Mouse (Mus musculus): ENCODE measurements around the gene Kif21b. TPM values are rescaled to one million over a fixed set of nuclear protein-coding genes. Genes with fewer than 3 reads are reported as not detected.
A peak's percentile ranks its signal among the peaks of the same experiment; 100 is the strongest.

The Kif21b gene
- total RNA-seq (2012; rRNA removed) (4.0 and 7.6 TPM in 2 replicates), polyA plus RNA-seq (2012; ENCODE audit: insufficient read depth in 1 of 2, insufficient read length in 2 of 2, low read depth in 1 of 2, low replicate concordance in 2 of 2, missing spikeins in 1 of 2) (10 to 100 TPM in 1 of 2 experiments, not detected in 1; 34.0 TPM)

- Histone ChIP-seq H3K4me1 (ENCODE audit: control insufficient read depth in 1 of 2, insufficient read depth in 2 of 2, low read length in 2 of 2) (peaks cover 46 to 70% of the 10 kb centered on the region in 2 experiments), H3K9me3 (replicated peaks; ENCODE audit: insufficient read depth, low read length) (no peaks in the 10 kb centered on the region), H3K79me2 (ENCODE audit: control insufficient read depth, insufficient read depth, low read length, poor library complexity) (peaks cover 18% of the 10 kb centered on the region), H3K27me3 (ENCODE audit: control insufficient read depth in 1 of 2, insufficient read depth in 2 of 2, low read length in 2 of 2) (no peaks in the 10 kb centered on the region), H3K4me3 (ENCODE audit: control insufficient read depth in 1 of 2, insufficient read depth in 1 of 2, low read depth in 2 of 2, low read length in 2 of 2) (peak within 1 kb of the TSS; percentile 68 to 100), H3K36me3 (ENCODE audit: control insufficient read depth in 1 of 2, insufficient read depth in 2 of 2, low read length in 2 of 2) (peaks cover 0 to 43% of the 10 kb centered on the region in 2 experiments; a peak in 2 of 4 replicates), H3K9ac (ENCODE audit: control insufficient read depth, low read depth, low read length, poor library complexity, severe bottlenecking) (peak within 1 kb of the TSS; percentile 82), H3K27ac (ENCODE audit: control insufficient read depth, low read depth, low read length) (peak within 1 kb of the TSS; percentile 53; the same call in 1 of the 2 replicates)
- peak; percentile 96 for DNase-seq (ENCODE audit: low read depth, low spot score)
- no peak for TF ChIP-seq UBTF (IDR thresholded peaks at IDR 0.05; ENCODE audit: borderline replicate concordance, insufficient read depth, low read depth, low read length)
- no peak for TF ChIP-seq POLR2AphosphoS5 (IDR thresholded peaks at IDR 0.05; ENCODE audit: borderline replicate concordance, low read depth, low read length)
- peak; percentile 43; the same call in 1 of the 2 replicates for TF ChIP-seq NELFE (IDR thresholded peaks at IDR 0.05; ENCODE audit: low read depth, low read length)
- peak; percentile 79 for TF ChIP-seq MXI1 (IDR thresholded peaks at IDR 0.05; ENCODE audit: low read depth, low read length)
- TF ChIP-seq USF1 (IDR thresholded peaks at IDR 0.05; ENCODE audit: low read depth, low read length): no peak
- no peak for TF ChIP-seq HCFC1 (IDR thresholded peaks at IDR 0.05; ENCODE audit: low read depth, low read length)
- TF ChIP-seq MAZ (IDR thresholded peaks at IDR 0.05; ENCODE audit: low read depth, low read length): peak; percentile 57; the same call in 1 of the 2 replicates
- TF ChIP-seq MYC (IDR thresholded peaks at IDR 0.05; ENCODE audit: low read depth, low read length): no peak
- peak; percentile 72 for TF ChIP-seq SIN3A (IDR thresholded peaks at IDR 0.05; ENCODE audit: low read length)
- peak; percentile 52 for TF ChIP-seq NRF1 (IDR thresholded peaks at IDR 0.05; ENCODE audit: insufficient read depth, low read depth, low read length, poor library complexity, severe bottlenecking)
- TF ChIP-seq EP300 (IDR thresholded peaks at IDR 0.05; ENCODE audit: low read depth in 1 of 2, low read length in 2 of 2): 0 out of 4 replicates have a peak, but pooled peaks of 1 of the 2 experiments have one; percentile 32
- peak; percentile 21 to 50; a peak in 2 of 4 replicates for TF ChIP-seq POLR2A (IDR thresholded peaks at IDR 0.05; ENCODE audit: control insufficient read depth in 1 of 2, insufficient read depth in 1 of 2, low read depth in 1 of 2, low read length in 2 of 2, poor library complexity in 1 of 2)
- TF ChIP-seq TCF12 (IDR thresholded peaks at IDR 0.05; ENCODE audit: low read depth, low read length): no peak; the same call in 1 of the 2 replicates
- TF ChIP-seq TBP (IDR thresholded peaks at IDR 0.05; ENCODE audit: low read depth, low read length): peak; percentile 58; the same call in 1 of the 2 replicates
Observed at GRCm38 (mm10) chr1:136130951-136131558, at the start of gene Kif21b. Kif21b (plus strand) TSS chr1:136131389.

- Histone ChIP-seq H3K27me3 (ENCODE audit: control insufficient read depth in 1 of 2, insufficient read depth in 2 of 2, low read length in 2 of 2) (peaks cover 1 to 3% of the 10 kb centered on the region in 2 experiments; a peak in 3 of 4 replicates), H3K9me3 (replicated peaks; ENCODE audit: insufficient read depth, low read length) (no peaks in the 10 kb centered on the region), H3K9ac (ENCODE audit: control insufficient read depth, low read depth, low read length, poor library complexity, severe bottlenecking) (no peak overlapping the region), H3K4me1 (ENCODE audit: control insufficient read depth in 1 of 2, insufficient read depth in 2 of 2, low read length in 2 of 2) (no peaks in the 10 kb centered on the region), H3K79me2 (ENCODE audit: control insufficient read depth, insufficient read depth, low read length, poor library complexity) (no peaks in the 10 kb centered on the region), H3K36me3 (ENCODE audit: control insufficient read depth in 1 of 2, insufficient read depth in 2 of 2, low read length in 2 of 2) (no peaks in the 10 kb centered on the region), H3K4me3 (ENCODE audit: control insufficient read depth in 1 of 2, insufficient read depth in 1 of 2, low read depth in 2 of 2, low read length in 2 of 2) (no peak overlapping the region), H3K27ac (ENCODE audit: control insufficient read depth, low read depth, low read length) (no peak overlapping the region)
- DNase-seq (ENCODE audit: low read depth, low spot score): no peak
- TF ChIP-seq TAL1 (IDR thresholded peaks at IDR 0.05; ENCODE audit: low read length): no peak
- no peak for TF ChIP-seq CHD2 (IDR thresholded peaks at IDR 0.05; ENCODE audit: low read length)
- TF ChIP-seq RAD21 (IDR thresholded peaks at IDR 0.05; ENCODE audit: low read depth, low read length): no peak
- no peak for TF ChIP-seq HCFC1 (IDR thresholded peaks at IDR 0.05; ENCODE audit: low read depth, low read length)
Observed at GRCm38 (mm10) chr1:136085988-136086685, 45.1 kb upstream of the Kif21b start.
